Mouse (Mus musculus): ENCODE measurements around the gene Acsl1.

Gene Acsl1

GRCm38 (mm10) chr8:46475404-46475803 lies 4.6 kb downstream of the Acsl1 start:
- DNase-seq (ENCODE audit: low read depth, low spot score), result no peak

- no peak for DNase-seq (ENCODE audit: low read depth, low spot score)
Observed at GRCm38 (mm10) chr8:46475942-46476341, 5.1 kb downstream of the Acsl1 start.

- no peak for DNase-seq (ENCODE audit: low read depth, low spot score)
Observed at GRCm38 (mm10) chr8:46477747-46478458, 7.1 kb downstream of the Acsl1 start.

GRCm38 (mm10) chr8:46478783-46479182 lies 7.9 kb downstream of the Acsl1 start:
- no peak for DNase-seq (ENCODE audit: low read depth, low spot score)

GRCm38 (mm10) chr8:46479794-46480532 lies 9.1 kb downstream of the Acsl1 start:
- DNase-seq (ENCODE audit: low read depth, low spot score), result peak; percentile 57

- DNase-seq (ENCODE audit: low read depth, low spot score), result peak; percentile 54
Observed at GRCm38 (mm10) chr8:46480533-46480900, 9.7 kb downstream of the Acsl1 start.

- no peak for DNase-seq (ENCODE audit: low read depth, low spot score)
Observed at GRCm38 (mm10) chr8:46482771-46483170, 11.9 kb downstream of the Acsl1 start.

- DNase-seq (ENCODE audit: low read depth, low spot score), result no peak
Observed at GRCm38 (mm10) chr8:46483247-46483646, 12.4 kb downstream of the Acsl1 start.

- no peak for DNase-seq (ENCODE audit: low read depth, low spot score)
Observed at GRCm38 (mm10) chr8:46484077-46484476, 13.2 kb downstream of the Acsl1 start.

- no peak for DNase-seq (ENCODE audit: low read depth, low spot score)
Observed at GRCm38 (mm10) chr8:46484931-46485463, 14.2 kb downstream of the Acsl1 start.

- DNase-seq (ENCODE audit: low read depth, low spot score), result no peak
Observed at GRCm38 (mm10) chr8:46488085-46488561, 17.3 kb downstream of the Acsl1 start.

- no peak for DNase-seq (ENCODE audit: low read depth, low spot score)
Observed at GRCm38 (mm10) chr8:46489196-46489595, 18.4 kb downstream of the Acsl1 start.

- no peak for DNase-seq (ENCODE audit: low read depth, low spot score)
Observed at GRCm38 (mm10) chr8:46490250-46490649, 19.4 kb downstream of the Acsl1 start.

GRCm38 (mm10) chr8:46490821-46491220 lies 20.0 kb downstream of the Acsl1 start:
- DNase-seq (ENCODE audit: low read depth, low spot score), result no peak

- no peak for DNase-seq (ENCODE audit: low read depth, low spot score)
Observed at GRCm38 (mm10) chr8:46493495-46494170, 22.8 kb downstream of the Acsl1 start.

- DNase-seq (ENCODE audit: low read depth, low spot score), result no peak
Observed at GRCm38 (mm10) chr8:46496852-46497251, 26.0 kb downstream of the Acsl1 start.

- DNase-seq (ENCODE audit: low read depth, low spot score), result no peak
Observed at GRCm38 (mm10) chr8:46497314-46498011, 26.6 kb downstream of the Acsl1 start.

- DNase-seq (ENCODE audit: low read depth, low spot score), result peak; percentile 67
Observed at GRCm38 (mm10) chr8:46499376-46500061, 28.7 kb downstream of the Acsl1 start.

- no peak for DNase-seq (ENCODE audit: low read depth, low spot score)
Observed at GRCm38 (mm10) chr8:46502333-46503071, 31.7 kb downstream of the Acsl1 start.

GRCm38 (mm10) chr8:46503072-46503695 lies 32.3 kb downstream of the Acsl1 start:
- DNase-seq (ENCODE audit: low read depth, low spot score), result no peak

All from retina, adult 2 months (tissue).